Mouse (Mus musculus) stomach, embryonic 14.5 days (tissue): ENCODE measurements around the gene Rnaseh1. TPM values are rescaled to one million over a fixed set of nuclear protein-coding genes. Genes with fewer than 3 reads are reported as not detected.

Source experiments
- ATAC-seq: fragments of 200-750 bp; cut with Nextera tagmentation; 2 replicates; pipeline ENCODE4 v1.8.0; 2017; ENCODE audit warnings: low read depth, moderate TSS enrichment; ENCODE audit not compliant: insufficient number of reproducible peaks, insufficient read depth, low FRiP score
- H3K27ac ChIP-seq: fragments of 300-500 bp; sonication (generic); 2 replicates; pipeline ENCODE4 v1.5.1; 2014; ENCODE audit warnings: mild to moderate bottlenecking, low read length, moderate library complexity, mixed read lengths
- H3K27me3 ChIP-seq: fragments of 300-500 bp; sonication (generic); 2 replicates; pipeline ENCODE4 v1.6.1; 2014; ENCODE audit warnings: low read length, control low read depth, mixed read lengths; ENCODE audit not compliant: control insufficient read depth, insufficient read depth
- H3K36me3 ChIP-seq: fragments of 300-500 bp; sonication (generic); 2 replicates; pipeline ENCODE4 v1.6.1; 2014; ENCODE audit warnings: mild to moderate bottlenecking, control low read depth, low read length, moderate library complexity, mixed read lengths; ENCODE audit not compliant: control insufficient read depth, insufficient read depth
- H3K4me1 ChIP-seq: fragments of 300-500 bp; sonication (generic); 2 replicates; pipeline ENCODE4 v1.6.1; 2014; ENCODE audit warnings: low read length, control low read depth, mixed read lengths; ENCODE audit not compliant: control insufficient read depth, insufficient read depth
- H3K4me2 ChIP-seq: fragments of 300-500 bp; sonication (generic); replicated peaks from 2 replicates; pipeline ENCODE4 v1.6.1; 2014; ENCODE audit warnings: low read depth, low read length, control low read depth
- H3K4me3 ChIP-seq: fragments of 300-500 bp; sonication (generic); 2 replicates; pipeline ENCODE4 v1.5.1; 2014; ENCODE audit warnings: low read depth, low read length, control low read depth
- H3K9ac ChIP-seq: fragments of 300-500 bp; sonication (generic); replicated peaks from 2 replicates; pipeline ENCODE4 v1.6.1; 2014; ENCODE audit warnings: low read depth, mild to moderate bottlenecking, control low read depth, low read length, moderate library complexity, mixed read lengths
- H3K9me3 ChIP-seq: fragments of 300-500 bp; sonication (generic); 2 replicates; pipeline ENCODE4 v1.6.1; 2016; ENCODE audit warnings: low read depth, low read length, control low read depth; ENCODE audit not compliant: control insufficient read depth
- WGBS: fragments of 180-500 bp; shearing (Covaris S2); extraction: QIAGEN DNeasy Blood & Tissue Kit; methylation state at CpG from one replicate; pipeline ENCODE4 v1.1.7; 2014; 5-methylcytosine and 5-hydroxymethylcytosine counted together
- polyA plus RNA-seq: library from polyadenylated mRNA; unstranded; fragments of >200 nt; fragmentation: Nextera tagmentation; extraction: Ambion mirVana; gene quantifications from 2 replicates; pipeline ENCODE4 v1.2.1, GENCODE M21; 2014

Rnaseh1 gene
- polyA plus RNA-seq, 1 experiment from 2014 or later: 29.8 TPM

- Histone ChIP-seq H3K4me3 (no peak overlapping the region), H3K27me3 (no peaks in the 10 kb centered on the region), H3K4me1 (peaks cover 16% of the 10 kb centered on the region), H3K9ac (no peak overlapping the region), H3K9me3 (no peaks in the 10 kb centered on the region), H3K4me2 (no peak overlapping the region), H3K36me3 (no peaks in the 10 kb centered on the region), H3K27ac (no peak overlapping the region)
- 13% methylated on average over 5 of the region's 5 CpGs for WGBS
- peak; percentile 20; the same call in 1 of the 2 replicates for ATAC-seq
Observed at GRCm38 (mm10) chr12:28622167-28622532, 27.3 kb upstream of the Rnaseh1 start.

- Histone ChIP-seq H3K4me3 (no peak overlapping the region), H3K9ac (no peak overlapping the region), H3K27ac (no peak overlapping the region), H3K36me3 (no peaks in the 10 kb centered on the region), H3K4me1 (peaks cover 14% of the 10 kb centered on the region), H3K9me3 (no peaks in the 10 kb centered on the region), H3K4me2 (no peak overlapping the region), H3K27me3 (no peaks in the 10 kb centered on the region)
- WGBS: 50% methylated on average over 1 of the region's 1 CpGs
- no peak for ATAC-seq
Observed at GRCm38 (mm10) chr12:28622641-28623040, 26.8 kb upstream of the Rnaseh1 start.

DNA sequence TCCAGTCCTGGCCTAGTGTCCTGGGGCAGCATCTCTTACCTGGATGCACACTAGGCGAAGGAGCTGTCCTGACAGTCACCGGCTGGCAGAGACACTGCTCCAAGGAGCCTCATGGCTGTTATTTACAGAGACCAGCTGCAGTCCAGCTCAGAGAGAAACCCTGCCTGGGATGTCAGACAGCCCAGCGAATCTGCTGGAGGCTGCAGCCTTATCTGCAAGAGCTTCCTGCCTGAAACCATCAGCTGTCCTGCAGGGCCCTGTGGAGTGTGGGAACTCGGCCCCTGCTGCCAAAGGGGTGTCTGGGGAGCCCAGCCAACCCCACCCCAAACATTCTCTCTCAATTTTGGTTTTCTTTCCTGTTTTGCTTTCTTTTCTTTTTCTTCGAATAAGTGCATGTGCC is 26.2 kb upstream of the Rnaseh1 start, which contains the start of gene Colec11:
Colec11 (minus strand) TSS at position 183 of the 400 bp plus-strand sequence.
- no peaks in the 10 kb centered on the region for H3K36me3 ChIP-seq
- no peaks in the 10 kb centered on the region for H3K9me3 ChIP-seq
- H3K4me2 ChIP-seq: no peak within 1 kb of the TSS
- 29% methylated on average over 5 of the region's 5 CpGs for WGBS
- no peak within 1 kb of the TSS for H3K4me3 ChIP-seq
- peaks cover 14% of the 10 kb centered on the region for H3K4me1 ChIP-seq
- peak within 1 kb of the TSS; percentile 1; the same call in 1 of the 2 replicates for H3K27ac ChIP-seq
- H3K9ac ChIP-seq: no peak within 1 kb of the TSS
- no peaks in the 10 kb centered on the region for H3K27me3 ChIP-seq
- no peak for ATAC-seq

DNA sequence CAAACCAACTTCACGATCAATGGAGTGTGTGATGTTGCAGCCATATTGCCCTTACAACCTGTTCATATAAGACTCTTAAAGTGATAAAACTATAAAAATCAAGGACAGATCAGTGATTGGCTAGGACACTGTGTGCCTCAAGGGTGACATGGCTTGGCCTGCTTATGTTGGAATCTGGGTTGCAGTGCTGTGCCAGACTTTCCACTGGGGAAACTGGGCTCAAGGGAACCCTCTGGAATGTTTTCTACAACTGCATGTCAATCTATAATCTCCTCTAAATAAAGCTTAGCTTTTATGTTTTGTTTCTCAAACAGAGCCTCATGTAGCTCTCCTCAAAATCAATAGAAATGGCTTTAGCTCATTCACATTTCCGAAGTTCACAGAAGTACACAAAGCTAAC is 25.2 kb upstream of the Rnaseh1 start:
- WGBS: 78% methylated on average over 2 of the region's 2 CpGs

DNA sequence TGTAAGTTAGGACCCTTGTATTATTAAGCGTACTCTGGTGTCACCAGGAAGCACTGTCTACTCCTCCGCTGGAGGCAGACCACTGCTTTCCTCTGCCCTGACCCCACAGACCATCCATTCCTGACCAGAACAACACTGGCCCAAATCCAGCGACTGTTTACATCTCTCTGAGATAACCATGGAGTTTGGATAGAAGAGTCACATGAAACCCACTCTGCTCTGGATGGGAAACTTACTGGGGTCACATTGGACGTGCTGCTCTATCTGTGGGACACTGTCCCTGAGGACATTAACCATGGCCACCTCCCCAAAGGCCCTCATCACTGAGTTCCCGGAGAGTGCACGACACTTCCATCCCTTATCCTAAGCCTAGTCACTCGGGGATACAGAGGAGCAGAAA is 24.0 kb upstream of the Rnaseh1 start:
- no peak overlapping the region for H3K9ac ChIP-seq
- H3K4me2 ChIP-seq: no peak overlapping the region
- H3K4me1 ChIP-seq: peaks cover 14% of the 10 kb centered on the region
- ATAC-seq: no peak
- no peak overlapping the region for H3K27ac ChIP-seq
- 70% methylated on average over 7 of the region's 7 CpGs for WGBS
- H3K9me3 ChIP-seq: no peaks in the 10 kb centered on the region
- no peak overlapping the region for H3K4me3 ChIP-seq
- H3K36me3 ChIP-seq: peaks cover 20% of the 10 kb centered on the region
- H3K27me3 ChIP-seq: no peaks in the 10 kb centered on the region

More for the DNA sequence above, 25.2 kb upstream of the Rnaseh1 start:
- ATAC-seq: no peak
- Histone ChIP-seq H3K9ac (no peak overlapping the region), H3K4me2 (no peak overlapping the region), H3K36me3 (peaks cover 10% of the 10 kb centered on the region), H3K4me1 (peaks cover 14% of the 10 kb centered on the region), H3K4me3 (no peak overlapping the region), H3K27ac (no peak overlapping the region), H3K27me3 (no peaks in the 10 kb centered on the region), H3K9me3 (no peaks in the 10 kb centered on the region)

- Histone ChIP-seq H3K9ac (no peak overlapping the region), H3K4me2 (no peak overlapping the region), H3K36me3 (peaks cover 36% of the 10 kb centered on the region), H3K27me3 (no peaks in the 10 kb centered on the region), H3K9me3 (no peaks in the 10 kb centered on the region), H3K4me1 (peaks cover 6% of the 10 kb centered on the region), H3K4me3 (no peak overlapping the region), H3K27ac (no peak overlapping the region)
- ATAC-seq: no peak
- WGBS: 61% methylated on average over 4 of the region's 4 CpGs
Observed at GRCm38 (mm10) chr12:28627092-28627491, 22.3 kb upstream of the Rnaseh1 start.

- Histone ChIP-seq H3K27ac (no peak overlapping the region), H3K4me2 (no peak overlapping the region), H3K9ac (no peak overlapping the region), H3K4me1 (no peaks in the 10 kb centered on the region), H3K9me3 (no peaks in the 10 kb centered on the region), H3K36me3 (peaks cover 50% of the 10 kb centered on the region), H3K4me3 (no peak overlapping the region), H3K27me3 (no peaks in the 10 kb centered on the region)
- ATAC-seq: no peak
- 95% methylated on average over 2 of the region's 2 CpGs for WGBS
Observed at GRCm38 (mm10) chr12:28628436-28628835, 21.0 kb upstream of the Rnaseh1 start.

DNA sequence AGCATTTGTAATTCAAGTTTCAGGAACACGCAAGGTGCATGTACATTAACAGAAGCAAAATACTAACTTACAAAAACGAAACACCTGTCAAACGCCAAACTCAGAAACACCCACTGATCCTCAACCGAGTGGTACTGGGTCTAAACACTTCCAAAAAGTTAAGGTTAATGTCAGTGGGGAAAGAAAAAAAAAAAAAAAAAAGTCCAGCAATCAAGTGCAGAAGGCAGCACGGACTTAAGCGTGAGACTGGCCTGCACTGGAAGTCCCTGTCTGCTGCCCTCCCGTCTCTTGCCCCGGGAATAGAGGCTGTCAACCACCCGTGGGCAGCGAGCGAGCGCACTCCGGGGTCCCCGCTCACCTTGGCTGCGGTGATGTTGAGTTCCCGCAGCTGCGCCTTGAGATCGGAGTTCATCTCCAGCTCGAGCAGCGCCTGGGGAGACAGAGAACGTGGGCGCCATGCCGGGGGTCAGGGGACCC is 14.3 kb upstream of the Rnaseh1 start:
- H3K9ac ChIP-seq: peak overlapping the region; percentile 94
- ATAC-seq: peak; percentile 28; the same call in 1 of the 2 replicates

More for the DNA sequence above, 14.3 kb upstream of the Rnaseh1 start:
- under 1% methylated on average over 23 of the region's 23 CpGs for WGBS
- H3K36me3 ChIP-seq: peaks cover 47% of the 10 kb centered on the region
- no peaks in the 10 kb centered on the region for H3K9me3 ChIP-seq
- H3K4me1 ChIP-seq: peaks cover 5% of the 10 kb centered on the region; the same call in 1 of the 2 replicates
- peak overlapping the region; percentile 79; the same call in 1 of the 2 replicates for H3K27ac ChIP-seq
- H3K4me2 ChIP-seq: peak overlapping the region; percentile 76
- no peaks in the 10 kb centered on the region for H3K27me3 ChIP-seq
- H3K4me3 ChIP-seq: peak overlapping the region; percentile 89
